ENCODE assay signal across 20 mouse cellular contexts in the genomic region with DNA sequence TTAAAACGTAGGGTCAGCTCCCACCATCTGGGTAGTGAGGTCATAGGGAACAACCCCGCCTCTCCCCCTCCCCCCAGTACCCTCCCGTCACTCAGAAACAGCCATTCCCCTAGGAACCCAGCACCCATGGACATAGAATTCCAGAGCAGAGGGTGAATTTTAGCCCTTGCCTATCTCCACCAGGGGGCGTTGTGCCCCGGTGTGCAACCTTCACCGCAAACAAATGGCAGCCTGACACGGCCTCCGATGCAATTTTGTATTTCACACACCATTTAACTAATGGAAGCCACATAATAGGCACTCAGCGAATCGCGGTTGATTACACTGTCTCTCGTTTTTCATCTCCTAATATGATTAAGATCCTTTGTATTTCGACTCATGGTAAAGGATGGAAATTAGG.
A peak's percentile ranks its signal among the peaks of the same experiment; 100 is the strongest.
DNase-seq lines count a peak whose midpoint lies in the region; ATAC-seq and TF ChIP-seq lines count a peak whose summit lies in the region.
"Had no signal": no experiment of that assay in that cellular context is flagged by ENCODE, and none has a peak within 500 bp of the region (broad histone marks: within the 10 kb centered on the region; RNA-seq: fewer than 3 reads in every experiment).

No protein-coding gene starts in this region.

- TF ChIP-seq POLR2A in heart, adult 2 months (IDR thresholded peaks at IDR 0.05; ENCODE audit: insufficient read depth, low read depth, low read length), result no peak
- no peak for TF ChIP-seq POLR2A in brain, embryonic 14.5 days (IDR thresholded peaks at IDR 0.05; ENCODE audit: borderline replicate concordance, extremely low read depth, insufficient read depth, insufficient read length, poor library complexity, severe bottlenecking)

- H3K9ac ChIP-seq in heart, adult 2 months (ENCODE audit: low read depth, low read length), result no peak overlapping the region
- H3K9ac ChIP-seq: hindbrain, embryonic 12.5 days; limb, embryonic 12.5 days; liver, embryonic 12.5 days; neural tube, embryonic 12.5 days had no signal

- peaks cover 99% of the 10 kb centered on the region for H3K9me3 ChIP-seq in megakaryocyte, embryonic 14.5 days
- H3K9me3 ChIP-seq: heart, embryonic 10.5 days; hindbrain, embryonic 12.5 days; limb, embryonic 12.5 days; neural tube, embryonic 12.5 days had no signal

- TF ChIP-seq CTCF in heart, adult 2 months (IDR thresholded peaks at IDR 0.05), result peak; percentile 15
- peak; percentile 22; the same call in 1 of the 2 replicates for TF ChIP-seq CTCF in brain, embryonic 14.5 days (IDR thresholded peaks at IDR 0.05; ENCODE audit: borderline replicate concordance, extremely low read depth, insufficient read depth, insufficient read length)

- no peak overlapping the region for H3K4me3 ChIP-seq in heart, adult 2 months
- H3K4me3 ChIP-seq in megakaryocyte, embryonic 14.5 days (replicated peaks), result peak overlapping the region; percentile 54
- H3K4me3 ChIP-seq: heart, embryonic 10.5 days; hindbrain, embryonic 12.5 days; limb, embryonic 12.5 days; liver, embryonic 12.5 days; neural tube, embryonic 12.5 days had no signal

- H3K36me3 ChIP-seq in heart, adult 2 months (ENCODE audit: control insufficient read depth, insufficient read depth, low read length), result no peaks in the 10 kb centered on the region
- H3K36me3 ChIP-seq in megakaryocyte, embryonic 14.5 days (replicated peaks; ENCODE audit: low read length), result no peaks in the 10 kb centered on the region
- H3K36me3 ChIP-seq: heart, embryonic 10.5 days; hindbrain, embryonic 12.5 days; limb, embryonic 12.5 days; liver, embryonic 12.5 days; neural tube, embryonic 12.5 days had no signal

- no peak for ATAC-seq in megakaryocyte, adult 5-6 weeks (ENCODE audit: poor library complexity, severe bottlenecking)
- ATAC-seq: forebrain, embryonic 14.5 days; liver, embryonic 12.5 days had no signal

- 90% methylated on average over 13 of the region's 13 CpGs for WGBS in heart, adult 2 months

- H3K27me3 ChIP-seq in heart, adult 2 months (ENCODE audit: control insufficient read depth, insufficient read depth, low read length), result no peaks in the 10 kb centered on the region
- H3K27me3 ChIP-seq in megakaryocyte, embryonic 14.5 days (replicated peaks), result no peaks in the 10 kb centered on the region
- H3K27me3 ChIP-seq: CH12.LX; hindbrain, embryonic 12.5 days; limb, embryonic 12.5 days; liver, embryonic 12.5 days; neural tube, embryonic 12.5 days had no signal

- TF ChIP-seq EP300 in heart, adult 2 months (IDR thresholded peaks at IDR 0.05; ENCODE audit: insufficient read depth, low read depth, low read length), result no peak

- no peaks in the 10 kb centered on the region for H3K4me1 ChIP-seq in heart, adult 2 months (ENCODE audit: control insufficient read depth, insufficient read depth, low read length)
- no peaks in the 10 kb centered on the region for H3K4me1 ChIP-seq in megakaryocyte, embryonic 14.5 days
- H3K4me1 ChIP-seq: heart, embryonic 10.5 days; hindbrain, embryonic 12.5 days; limb, embryonic 12.5 days; liver, embryonic 12.5 days; neural tube, embryonic 12.5 days had no signal

- H3K27ac ChIP-seq in heart, adult 2 months, result no peak overlapping the region
- H3K27ac ChIP-seq: heart, embryonic 10.5 days; hindbrain, embryonic 12.5 days; limb, embryonic 12.5 days; liver, embryonic 12.5 days; neural tube, embryonic 12.5 days had no signal

- intact Hi-C loops in heart, adult 2 months (cut with DNase I), result no loop called here
- intact Hi-C loops in heart, postnatal 14 days (cut with DNase I), result no loop called here

- H3K79me2 ChIP-seq in heart, adult 2 months (replicated peaks; ENCODE audit: control insufficient read depth, insufficient read depth, low read length), result no peaks in the 10 kb centered on the region

- DNase-seq in heart, adult 2 months, result no peak
- no peak for DNase-seq in heart, postnatal 14 days
- DNase-seq in brain, embryonic 14.5 days (ENCODE audit: low read depth), result peak; percentile 11
- peak; percentile 13 for DNase-seq in testis, postnatal 14 days (ENCODE audit: low spot score)
- DNase-seq in spleen, adult 18-20 months, result no peak
- DNase-seq in urinary bladder, adult 18-20 months (ENCODE audit: low spot score in 2 of 2), result no peak
- DNase-seq: adrenal gland, postnatal 36 days; gastrocnemius, postnatal 25 days; layer of hippocampus, postnatal 36 days; lung, adult 2 months; lung, postnatal 4 days had no signal

Comparison
In these comparisons a context has a peak if more than half of its experiments do, and no peak if none do; other contexts are left out.
1. DNase-seq: peak in brain, embryonic 14.5 days (single experiment) and testis, postnatal 14 days (single experiment); none in heart, adult 2 months (0 of 2), heart, postnatal 14 days (0 of 2), spleen, adult 18-20 months (0 of 2) and urinary bladder, adult 18-20 months (0 of 2).